8 mouse cellular contexts compared by ENCODE assay signal in genomic region chr7:128344928-128345653, GRCm38 (mm10). TPM values are rescaled to one million over a fixed set of nuclear protein-coding genes. Genes with fewer than 3 reads are reported as not detected.
DNase-seq lines count a peak whose midpoint lies in the region; ATAC-seq lines count a peak whose summit lies in the region.

No protein-coding gene starts in this region.

- WGBS in embryonic facial prominence, embryonic 11.5 days, result 60% methylated on average over 6 of the region's 6 CpGs
- 50% methylated on average over 6 of the region's 6 CpGs for WGBS in heart, embryonic 10.5 days
- WGBS in liver, embryonic 13.5 days (ENCODE audit: insufficient replicate concordance), result 52% methylated on average over 6 of the region's 6 CpGs

- no peak overlapping the region for H3K9ac ChIP-seq in embryonic facial prominence, embryonic 11.5 days (replicated peaks; ENCODE audit: low read length)
- no peak overlapping the region for H3K9ac ChIP-seq in liver, embryonic 13.5 days

- H3K4me2 ChIP-seq in embryonic facial prominence, embryonic 11.5 days (ENCODE audit: low read depth, low read length), result no peak overlapping the region
- H3K4me2 ChIP-seq in liver, embryonic 13.5 days, result no peak overlapping the region

- H3K27ac ChIP-seq in embryonic facial prominence, embryonic 11.5 days (replicated peaks; ENCODE audit: low read depth, low read length), result no peak overlapping the region
- H3K27ac ChIP-seq in heart, embryonic 10.5 days, result no peak overlapping the region
- no peak overlapping the region for H3K27ac ChIP-seq in liver, embryonic 13.5 days

- no peak for ATAC-seq in embryonic facial prominence, embryonic 11.5 days (replicated peaks; ENCODE audit: insufficient number of reproducible peaks, low FRiP score, low TSS enrichment, low read depth)
- peak; percentile 77; the same call in 1 of the 2 replicates for ATAC-seq in liver, embryonic 13.5 days (ENCODE audit: low read depth)
- ATAC-seq in neutrophil, adult 5-6 weeks (ENCODE audit: extremely low read depth, insufficient number of reproducible peaks, low FRiP score, poor library complexity, severe bottlenecking), result peak; percentile 39; the same call in 1 of the 2 replicates

- peak; percentile 63 to 68 for DNase-seq in B cell, adult 2 months
- peak; percentile 87 for DNase-seq in adrenal gland, postnatal 10 days
- peak; percentile 79 for DNase-seq in embryonic facial prominence, embryonic 11.5 days (ENCODE audit: low spot score)
- DNase-seq in heart, embryonic 10.5 days (ENCODE audit: low spot score), result peak; percentile 88
- DNase-seq in kidney, postnatal 25 days, result peak; percentile 76 to 81
- peak; percentile 44 for DNase-seq in liver, embryonic 13.5 days
- peak; percentile 81 for DNase-seq in testis, postnatal 10 days (ENCODE audit: low spot score)

- no peaks in the 10 kb centered on the region for H3K4me1 ChIP-seq in embryonic facial prominence, embryonic 11.5 days (ENCODE audit: control insufficient read depth, insufficient read depth, low read length)
- H3K4me1 ChIP-seq in heart, embryonic 10.5 days, result peaks cover 11% of the 10 kb centered on the region; the same call in 1 of the 2 replicates
- H3K4me1 ChIP-seq in liver, embryonic 13.5 days (replicated peaks), result no peaks in the 10 kb centered on the region

- H3K4me3 ChIP-seq in embryonic facial prominence, embryonic 11.5 days (ENCODE audit: low read depth, low read length), result no peak overlapping the region
- H3K4me3 ChIP-seq in heart, embryonic 10.5 days, result no peak overlapping the region
- no peak overlapping the region for H3K4me3 ChIP-seq in liver, embryonic 13.5 days (replicated peaks)

- no peaks in the 10 kb centered on the region for H3K9me3 ChIP-seq in embryonic facial prominence, embryonic 11.5 days (replicated peaks; ENCODE audit: control insufficient read depth, low read length)
- H3K9me3 ChIP-seq in heart, embryonic 10.5 days, result no peaks in the 10 kb centered on the region
- no peaks in the 10 kb centered on the region for H3K9me3 ChIP-seq in liver, embryonic 13.5 days (replicated peaks)

- no peaks in the 10 kb centered on the region for H3K36me3 ChIP-seq in embryonic facial prominence, embryonic 11.5 days (replicated peaks; ENCODE audit: control insufficient read depth, insufficient read depth, low read depth, low read length)
- no peaks in the 10 kb centered on the region for H3K36me3 ChIP-seq in heart, embryonic 10.5 days
- H3K36me3 ChIP-seq in liver, embryonic 13.5 days, result no peaks in the 10 kb centered on the region

- no peaks in the 10 kb centered on the region for H3K27me3 ChIP-seq in embryonic facial prominence, embryonic 11.5 days (ENCODE audit: control insufficient read depth, insufficient read depth, low read length)
- no peaks in the 10 kb centered on the region for H3K27me3 ChIP-seq in heart, embryonic 10.5 days (ENCODE audit: insufficient read depth, poor library complexity, severe bottlenecking)
- H3K27me3 ChIP-seq in liver, embryonic 13.5 days, result 0 out of 2 replicates have a peak, but pooled peaks cover 4% of the 10 kb centered on the region

RNA-seq across cellular contexts. Expression of gene BC017158, which starts 47.1 kb away (rescaled TPM):
- total RNA-seq in adrenal gland, postnatal 10 days (2021), result 10 to 100 TPM; 24.6 to 29.3 TPM
- 19.4 and 20.1 TPM in 2 replicates for polyA plus RNA-seq in embryonic facial prominence, embryonic 11.5 days (2014; fragmentation: Nextera tagmentation; extraction: Ambion mirVana)
- polyA plus RNA-seq in heart, embryonic 10.5 days (2016; fragmentation: Nextera tagmentation; extraction: Ambion mirVana), result 20.3 and 25.1 TPM in 2 replicates
- 16.7 and 21.4 TPM in 2 replicates for polyA plus RNA-seq in liver, embryonic 13.5 days (2015; fragmentation: Nextera tagmentation; extraction: Ambion mirVana)
- total RNA-seq in neutrophil, adult 5-6 weeks (2017), result 10.4 and 11.4 TPM in 2 replicates
